Mouse (Mus musculus) myocyte (in vitro differentiated cells): ENCODE data around the gene Gm20388. TPM values are rescaled to one million over a fixed set of nuclear protein-coding genes. Genes with fewer than 3 reads are reported as not detected.

ENCODE experiments used
- H3K27me3 ChIP-seq: one replicate; pipeline ENCODE4 v1.6.1; 2011; ENCODE audit not compliant: control insufficient read depth, insufficient read depth, insufficient read length
- H3K36me3 ChIP-seq: one replicate; pipeline ENCODE4 v1.6.1; 2011; ENCODE audit not compliant: control insufficient read depth, insufficient read depth
- H3K4me2 ChIP-seq: one replicate; pipeline ENCODE4 v1.6.1; 2011; ENCODE audit warnings: low read depth, control low read depth
- H3K4me3 ChIP-seq: one replicate; pipeline ENCODE4 v1.5.1; 2011; ENCODE audit warnings: mild to moderate bottlenecking, control low read depth, moderate library complexity
- H3K79me2 ChIP-seq: one replicate; pipeline ENCODE4 v1.6.1; 2011; ENCODE audit not compliant: control insufficient read depth, insufficient read depth
- H3ac ChIP-seq: one replicate; pipeline ENCODE4 v1.6.1; 2011; ENCODE audit not compliant: control insufficient read depth, insufficient read length
- CEBPB ChIP-seq: IDR thresholded peaks from 2 replicates; pipeline ENCODE4 v1.6.1; 2011; ENCODE audit warnings: mild to moderate bottlenecking, moderate library complexity; ENCODE audit not compliant: poor library complexity, insufficient read depth, severe bottlenecking
- E2F4 ChIP-seq: IDR thresholded peaks from one replicate; pipeline ENCODE4 v1.6.1; 2011; ENCODE audit warnings: mild to moderate bottlenecking, control low read depth, moderate library complexity; ENCODE audit not compliant: insufficient read depth
- MAX ChIP-seq: IDR thresholded peaks from one replicate; pipeline ENCODE4 v1.6.1; 2011; ENCODE audit warnings: low read depth, mild to moderate bottlenecking, control low read depth
- MYOD1 ChIP-seq, 3 experiments: IDR thresholded peaks; one replicate each; pipeline ENCODE4 v1.6.1; 2011; ENCODE audit warnings: control low read depth in 2 of 3, low read depth in 2 of 3, mild to moderate bottlenecking in 2 of 3, moderate library complexity in 1 of 3; ENCODE audit not compliant: insufficient read length in 2 of 3, control insufficient read depth in 1 of 3
- MYOG ChIP-seq, 3 experiments: IDR thresholded peaks; one replicate each; pipeline ENCODE4 v1.6.1; 2011; ENCODE audit warnings: control low read depth in 2 of 3, low read depth in 2 of 3, mild to moderate bottlenecking in 2 of 3; ENCODE audit not compliant: insufficient read length in 2 of 3, control insufficient read depth in 1 of 3, insufficient read depth in 1 of 3
- POLR2A ChIP-seq: IDR thresholded peaks from one replicate; pipeline ENCODE4 v1.6.1; 2011; ENCODE audit warnings: low read depth, mild to moderate bottlenecking, control low read depth, moderate library complexity; ENCODE audit not compliant: insufficient read length
- POLR2AphosphoS2 ChIP-seq: IDR thresholded peaks from one replicate; pipeline ENCODE4 v1.6.1; 2011; ENCODE audit warnings: low read depth, control low read depth; ENCODE audit not compliant: insufficient read length
- REST ChIP-seq: IDR thresholded peaks from one replicate; pipeline ENCODE4 v1.6.1; 2011; ENCODE audit warnings: mild to moderate bottlenecking, control low read depth, moderate library complexity; ENCODE audit not compliant: insufficient read depth, insufficient read length
- SRF ChIP-seq: IDR thresholded peaks from one replicate; pipeline ENCODE4 v1.6.1; 2011; ENCODE audit warnings: low read depth; ENCODE audit not compliant: control insufficient read depth, insufficient read length
- TCF12 ChIP-seq: IDR thresholded peaks from one replicate; pipeline ENCODE4 v1.6.1; 2011; ENCODE audit warnings: mild to moderate bottlenecking, control low read depth; ENCODE audit not compliant: poor library complexity, insufficient read depth, severe bottlenecking
- TCF3 ChIP-seq: IDR thresholded peaks from one replicate; pipeline ENCODE4 v1.6.1; 2011; ENCODE audit warnings: low read depth, control low read depth; ENCODE audit not compliant: insufficient read length
- USF1 ChIP-seq: IDR thresholded peaks from one replicate; pipeline ENCODE4 v1.6.1; 2011; ENCODE audit warnings: low read depth, mild to moderate bottlenecking, control low read depth, moderate library complexity
- polyA plus RNA-seq: library from polyadenylated mRNA; unstranded; fragments of >200 nt; fragmentation: generic; extraction: Trizol; gene quantifications from one replicate; pipeline ENCODE4 v1.2.1, GENCODE M21; 2012; ENCODE audit warnings: missing spikeins

Gene Gm20388
- polyA plus RNA-seq, 1 experiment: 15.3 TPM

DNA sequence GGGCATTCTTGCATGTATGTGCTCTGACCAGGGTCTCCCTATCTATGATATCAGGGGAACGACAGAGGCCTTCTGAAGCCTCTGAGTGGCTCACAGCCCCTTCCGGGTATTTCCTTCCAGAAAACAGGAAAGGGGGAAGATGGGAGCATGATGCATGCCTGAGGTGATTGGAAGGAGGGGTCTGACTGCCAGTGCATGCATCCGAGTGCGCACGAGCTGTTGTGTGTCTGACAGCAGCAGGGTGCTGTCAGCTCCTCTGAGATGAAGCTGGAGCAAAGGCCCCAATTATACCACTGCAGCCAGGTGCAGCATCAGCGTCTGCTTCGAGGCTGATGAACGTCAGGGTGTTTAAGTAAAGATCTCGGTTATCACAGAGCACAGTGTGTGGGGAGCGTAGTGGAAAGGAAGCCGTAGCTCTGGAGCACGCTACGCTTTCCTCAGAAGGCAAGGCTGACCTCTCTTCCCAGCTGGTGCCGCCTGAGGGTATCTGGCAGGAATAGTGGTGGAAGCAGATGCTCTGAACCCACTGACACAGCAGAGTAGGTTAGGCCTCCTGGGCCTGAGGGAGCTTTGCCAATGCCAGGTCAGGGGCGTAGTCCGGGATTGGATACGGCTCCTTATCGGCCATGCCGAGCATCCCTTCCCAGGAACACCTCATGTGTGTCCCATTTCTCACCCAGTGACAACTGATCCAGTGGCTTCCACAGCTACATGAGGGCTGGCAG is 2683.3 kb downstream of the Gm20388 start:
- no peak overlapping the region for H3K4me2 ChIP-seq
- no peak overlapping the region for H3K4me3 ChIP-seq
- H3K36me3 ChIP-seq: no peaks in the 10 kb centered on the region
- TF ChIP-seq REST (no peak), USF1 (no peak), TCF12 (no peak), MYOD1 (IDR thresholded peaks at IDR 0.05; ENCODE audit: control insufficient read depth in 1 of 3, insufficient read length in 2 of 3, low read depth in 2 of 3) (no peak), POLR2AphosphoS2 (no peak), TCF3 (no peak), MYOG (IDR thresholded peaks at IDR 0.05; ENCODE audit: control insufficient read depth in 1 of 3, insufficient read depth in 1 of 3, insufficient read length in 2 of 3, low read depth in 2 of 3) (no peak), CEBPB (no peak), E2F4 (no peak), SRF (no peak), MAX (no peak), POLR2A (no peak)
- H3ac ChIP-seq: no peak overlapping the region
- H3K79me2 ChIP-seq: no peaks in the 10 kb centered on the region
- no peaks in the 10 kb centered on the region for H3K27me3 ChIP-seq

DNA sequence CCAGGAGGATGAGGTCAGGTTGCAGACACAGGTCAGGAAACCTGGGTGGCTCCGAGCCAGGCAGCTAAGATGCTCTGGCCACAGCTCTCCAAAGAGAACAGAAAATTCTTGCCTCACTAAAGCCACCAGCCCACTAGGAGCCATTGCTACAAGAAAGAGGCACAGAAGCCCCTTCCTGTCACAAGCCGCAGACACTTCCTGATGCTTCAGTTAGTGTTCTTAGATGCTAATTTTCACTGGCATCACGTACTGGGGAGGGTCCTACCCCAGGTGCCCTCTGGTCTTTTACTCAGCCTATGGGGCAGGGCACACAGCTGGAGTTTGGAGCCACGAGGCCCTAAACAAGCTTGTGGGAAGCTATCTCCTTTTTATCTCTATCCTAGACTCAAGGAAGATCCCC is 2685.4 kb downstream of the Gm20388 start:
- Histone ChIP-seq H3K4me3 (no peak overlapping the region), H3ac (no peak overlapping the region), H3K4me2 (no peak overlapping the region), H3K27me3 (no peaks in the 10 kb centered on the region), H3K36me3 (no peaks in the 10 kb centered on the region), H3K79me2 (no peaks in the 10 kb centered on the region)
- TF ChIP-seq MAX (no peak), USF1 (no peak), SRF (no peak), POLR2A (no peak), POLR2AphosphoS2 (no peak), MYOD1 (IDR thresholded peaks at IDR 0.05; ENCODE audit: control insufficient read depth in 1 of 3, insufficient read length in 2 of 3, low read depth in 2 of 3) (no peak), MYOG (IDR thresholded peaks at IDR 0.05; ENCODE audit: control insufficient read depth in 1 of 3, insufficient read depth in 1 of 3, insufficient read length in 2 of 3, low read depth in 2 of 3) (no peak)

DNA sequence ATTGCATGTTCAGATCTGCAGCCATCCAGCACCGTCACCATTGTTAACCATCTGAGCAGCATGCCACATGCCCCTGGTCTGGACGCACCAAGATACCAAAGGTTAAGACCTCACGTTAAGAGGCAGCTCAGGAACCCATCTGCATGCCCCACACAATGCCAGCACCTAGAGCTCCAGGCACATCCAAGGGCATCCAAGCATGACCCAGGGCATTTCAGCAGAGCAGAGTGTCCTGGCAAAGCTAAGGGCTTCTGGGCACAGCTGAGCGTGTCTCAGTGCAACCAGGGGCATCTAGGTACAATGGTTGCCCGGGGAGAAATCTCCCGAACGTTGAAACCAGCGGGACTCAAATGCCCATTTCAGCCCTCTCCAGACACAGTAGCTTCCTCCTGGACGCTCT is 2690.0 kb downstream of the Gm20388 start:
- Histone ChIP-seq H3K36me3 (no peaks in the 10 kb centered on the region), H3K27me3 (no peaks in the 10 kb centered on the region), H3ac (no peak overlapping the region), H3K4me3 (no peak overlapping the region), H3K79me2 (no peaks in the 10 kb centered on the region), H3K4me2 (no peak overlapping the region)
- no peak for TF ChIP-seq MAX
- no peak for TF ChIP-seq MYOG (IDR thresholded peaks at IDR 0.05; ENCODE audit: control insufficient read depth in 1 of 3, insufficient read depth in 1 of 3, insufficient read length in 2 of 3, low read depth in 2 of 3)
- no peak for TF ChIP-seq TCF12
- TF ChIP-seq CEBPB: no peak
- no peak for TF ChIP-seq MYOD1 (IDR thresholded peaks at IDR 0.05; ENCODE audit: control insufficient read depth in 1 of 3, insufficient read length in 2 of 3, low read depth in 2 of 3)
- no peak for TF ChIP-seq TCF3
- no peak for TF ChIP-seq E2F4
- no peak for TF ChIP-seq SRF
- TF ChIP-seq POLR2A: no peak
- no peak for TF ChIP-seq REST
- no peak for TF ChIP-seq POLR2AphosphoS2
- no peak for TF ChIP-seq USF1

DNA sequence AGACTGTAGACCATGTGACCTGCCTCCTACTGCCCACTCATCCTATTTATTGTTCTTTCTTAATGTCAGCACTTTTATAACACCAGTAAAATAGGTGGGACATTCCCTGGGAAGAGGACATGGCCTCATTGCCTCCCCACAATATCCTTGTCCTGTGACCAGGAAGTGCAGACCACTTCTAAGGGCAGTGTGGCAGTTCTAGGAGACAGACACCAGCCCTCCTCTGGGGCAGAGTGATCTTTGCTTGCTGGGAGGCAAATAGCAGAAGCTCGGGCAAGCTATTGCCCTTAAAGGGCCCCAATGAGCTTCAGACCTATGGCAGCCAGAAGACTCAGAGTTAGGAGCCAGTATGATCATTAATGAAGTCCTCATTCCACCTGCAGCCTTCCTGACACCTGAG is 2694.0 kb downstream of the Gm20388 start:
- Histone ChIP-seq H3K4me2 (no peak overlapping the region), H3K36me3 (no peaks in the 10 kb centered on the region), H3K27me3 (no peaks in the 10 kb centered on the region), H3K4me3 (no peak overlapping the region), H3ac (no peak overlapping the region), H3K79me2 (no peaks in the 10 kb centered on the region)
- no peak for TF ChIP-seq POLR2A

- no peak overlapping the region for H3ac ChIP-seq
- H3K79me2 ChIP-seq: no peaks in the 10 kb centered on the region
- H3K36me3 ChIP-seq: no peaks in the 10 kb centered on the region
- no peak overlapping the region for H3K4me3 ChIP-seq
- no peaks in the 10 kb centered on the region for H3K27me3 ChIP-seq
- TF ChIP-seq CEBPB: no peak
- no peak for TF ChIP-seq TCF3
- no peak for TF ChIP-seq MYOD1 (IDR thresholded peaks at IDR 0.05; ENCODE audit: control insufficient read depth in 1 of 3, insufficient read length in 2 of 3, low read depth in 2 of 3)
- TF ChIP-seq USF1: no peak
- TF ChIP-seq SRF: no peak
- TF ChIP-seq MAX: no peak
- TF ChIP-seq POLR2AphosphoS2: no peak
- no peak for TF ChIP-seq TCF12
- no peak for TF ChIP-seq MYOG (IDR thresholded peaks at IDR 0.05; ENCODE audit: control insufficient read depth in 1 of 3, insufficient read depth in 1 of 3, insufficient read length in 2 of 3, low read depth in 2 of 3)
- TF ChIP-seq E2F4: no peak
- TF ChIP-seq POLR2A: no peak
- no peak overlapping the region for H3K4me2 ChIP-seq
Observed at GRCm38 (mm10) chr8:122605367-122605766, 2694.7 kb downstream of the Gm20388 start.
